Comparison of ENCODE assay signal across 13 mouse cellular contexts in genomic region chr19:4261038-4261698, GRCm38 (mm10). TPM values are rescaled to one million over a fixed set of nuclear protein-coding genes. Genes with fewer than 3 reads are reported as not detected.
A peak's percentile ranks its signal among the peaks of the same experiment; 100 is the strongest.
DNase-seq lines count a peak whose midpoint lies in the region; ATAC-seq and TF ChIP-seq lines count a peak whose summit lies in the region.
"Had no signal": no experiment of that assay in that cellular context is flagged by ENCODE, and none has a peak within 500 bp of the region (broad histone marks: within the 10 kb centered on the region; RNA-seq: fewer than 3 reads in every experiment).

No protein-coding gene starts in this region.

- TF ChIP-seq CTCF in heart, postnatal 0 days (IDR thresholded peaks at IDR 0.05; ENCODE audit: low read depth): peak; percentile 28; the same call in 1 of the 2 replicates

- H3K36me3 ChIP-seq in heart, postnatal 0 days (replicated peaks; ENCODE audit: control insufficient read depth, insufficient read depth, low read length): no peaks in the 10 kb centered on the region
- peaks cover 19% of the 10 kb centered on the region; the same call in 1 of the 2 replicates for H3K36me3 ChIP-seq in macrophage (ENCODE audit: inconsistent target)
- H3K36me3 ChIP-seq: G1E; heart, embryonic 12.5 days; lung, embryonic 15.5 days had no signal

- H3K79me2 ChIP-seq in macrophage (ENCODE audit: inconsistent target): no peaks in the 10 kb centered on the region

- DNase-seq in heart, postnatal 0 days (ENCODE audit: low spot score): no peak
- DNase-seq in heart, postnatal 14 days: no peak
- DNase-seq in urinary bladder, postnatal 36 days (ENCODE audit: low spot score in 2 of 2): peak; percentile 45 to 55
- DNase-seq in urinary bladder, postnatal 10 days (ENCODE audit: low spot score): no peak
- DNase-seq in thymus, postnatal 4 days: peak; percentile 75
- no peak for DNase-seq in layer of hippocampus, postnatal 10 days (ENCODE audit: low spot score in 2 of 2)
- no peak for DNase-seq in frontal cortex, postnatal 14 days (ENCODE audit: low spot score in 2 of 2)

- TF ChIP-seq EP300 in heart, postnatal 0 days (IDR thresholded peaks at IDR 0.05; ENCODE audit: low read depth): no peak

- H3K9me3 ChIP-seq in heart, postnatal 0 days (replicated peaks; ENCODE audit: control insufficient read depth, low read length): no peaks in the 10 kb centered on the region
- H3K9me3 ChIP-seq: G1E; heart, embryonic 12.5 days; lung, embryonic 15.5 days had no signal

- H3K4me1 ChIP-seq in heart, postnatal 0 days (ENCODE audit: control insufficient read depth, insufficient read depth): no peaks in the 10 kb centered on the region

- H3K27ac ChIP-seq in heart, postnatal 0 days (ENCODE audit: low read depth): no peak overlapping the region
- H3K27ac ChIP-seq in macrophage: peak overlapping the region; percentile 38
- H3K27ac ChIP-seq: lung, embryonic 15.5 days had no signal

- WGBS in heart, postnatal 0 days: 63% methylated on average over 8 of the region's 8 CpGs
- 70% methylated on average over 8 of the region's 8 CpGs for WGBS in macrophage (ENCODE audit: missing documents)

- intact Hi-C loops in heart, postnatal 14 days (cut with DNase I): no loop called here

- H3K27me3 ChIP-seq in heart, postnatal 0 days (ENCODE audit: control insufficient read depth, insufficient read depth, low read length): no peaks in the 10 kb centered on the region
- H3K27me3 ChIP-seq: lung, embryonic 15.5 days had no signal

- no peak overlapping the region for H3K4me3 ChIP-seq in heart, postnatal 0 days (ENCODE audit: low read depth, low read length)
- H3K4me3 ChIP-seq in macrophage (ENCODE audit: inconsistent target): no peak overlapping the region
- H3K4me3 ChIP-seq: heart, embryonic 12.5 days; lung, embryonic 15.5 days had no signal

- H3K4me2 ChIP-seq in heart, postnatal 0 days (ENCODE audit: low read depth, low read length): no peak overlapping the region
- H3K4me2 ChIP-seq: heart, embryonic 12.5 days; lung, embryonic 15.5 days had no signal

- no peak for ATAC-seq in heart, postnatal 0 days (ENCODE audit: insufficient read depth, low read depth)

- H3K9ac ChIP-seq in heart, postnatal 0 days (replicated peaks; ENCODE audit: low read depth, low read length): no peak overlapping the region
- H3K9ac ChIP-seq: heart, embryonic 12.5 days; lung, embryonic 15.5 days had no signal

RNA-seq across cellular contexts. Expression of gene Ssh3, which starts 7.8 kb away (rescaled TPM):
- 11.5 and 11.6 TPM in 2 replicates for total RNA-seq in heart, postnatal 0 days (2014; rRNA removed; ENCODE audit: low replicate concordance)
- 6.2 and 6.4 TPM in 2 replicates for polyA plus RNA-seq in heart, postnatal 0 days (2015; fragmentation: Nextera tagmentation; extraction: Ambion mirVana)
- total RNA-seq in heart, postnatal 14 days (2021): 1 to 10 TPM; 7.2 to 9.9 TPM
- 100 to 1,000 TPM; 162 to 687 (median 390) TPM for total RNA-seq in macrophage (2018; cell fraction: chromatin; rRNA removed)
- 10 to 100 TPM; 40.4 to 92.6 (median 62.0) TPM for total RNA-seq in macrophage (2018; cell fraction: cytosol; rRNA removed)
- total RNA-seq in macrophage (2018; cell fraction: nucleus; rRNA removed): 100 to 1,000 TPM; 117 to 367 (median 243) TPM
- polyA plus RNA-seq in macrophage (2018): 32.6 to 83.1 TPM (median 36.6 TPM) in 3 replicates
- total RNA-seq in layer of hippocampus, postnatal 10 days (2021): 10 to 100 TPM; 49.0 to 66.1 TPM

RNA-seq across cellular contexts. Expression of gene Ankrd13d, which starts 21.8 kb away (rescaled TPM):
- total RNA-seq in heart, postnatal 0 days (2014; rRNA removed; ENCODE audit: low replicate concordance): 2.1 and 2.3 TPM in 2 replicates
- polyA plus RNA-seq in heart, postnatal 0 days (2015; fragmentation: Nextera tagmentation; extraction: Ambion mirVana): 0.40 and 0.41 TPM in 2 replicates
- total RNA-seq in heart, postnatal 14 days (2021): 1 to 10 TPM; 1.0 to 1.4 TPM
- 10 to 100 TPM in 24 of 26 experiments, 1 to 10 TPM in 2; 4.3 to 65.5 (median 36.8) TPM for total RNA-seq in macrophage (2018; cell fraction: chromatin; rRNA removed)
- total RNA-seq in macrophage (2018; cell fraction: cytosol; rRNA removed): 10 to 100 TPM in 2 of 26 experiments, 1 to 10 TPM in 24; 3.6 to 10.8 (median 7.2) TPM
- 10 to 100 TPM in 20 of 26 experiments, 1 to 10 TPM in 6; 5.6 to 36.3 (median 20.3) TPM for total RNA-seq in macrophage (2018; cell fraction: nucleus; rRNA removed)
- 3.2 to 8.1 TPM (median 5.6 TPM) in 3 replicates for polyA plus RNA-seq in macrophage (2018)
- 10 to 100 TPM; 76.3 to 89.4 TPM for total RNA-seq in layer of hippocampus, postnatal 10 days (2021)

RNA-seq across cellular contexts. Expression of gene Pold4, which starts 29.5 kb away (rescaled TPM):
- total RNA-seq in heart, postnatal 0 days (2014; rRNA removed; ENCODE audit: low replicate concordance): 18.6 and 30.8 TPM in 2 replicates
- polyA plus RNA-seq in heart, postnatal 0 days (2015; fragmentation: Nextera tagmentation; extraction: Ambion mirVana): 23.0 and 27.9 TPM in 2 replicates
- total RNA-seq in heart, postnatal 14 days (2021): 10 to 100 TPM in 1 of 2 experiments, 1 to 10 TPM in 1; 9.5 to 10.8 TPM
- 10 to 100 TPM in 6 of 26 experiments, 1 to 10 TPM in 20; 2.3 to 16.2 (median 6.8) TPM for total RNA-seq in macrophage (2018; cell fraction: chromatin; rRNA removed)
- total RNA-seq in macrophage (2018; cell fraction: cytosol; rRNA removed): 10 to 100 TPM; 32.6 to 53.1 (median 46.7) TPM
- total RNA-seq in macrophage (2018; cell fraction: nucleus; rRNA removed): 10 to 100 TPM in 19 of 26 experiments, 1 to 10 TPM in 7; 4.9 to 32.7 (median 13.5) TPM
- 33.8 to 76.3 TPM (median 47.8 TPM) in 3 replicates for polyA plus RNA-seq in macrophage (2018)
- total RNA-seq in layer of hippocampus, postnatal 10 days (2021): 10 to 100 TPM; 14.4 to 15.8 TPM

RNA-seq across cellular contexts. Expression of gene Grk2, which starts 44.9 kb away (rescaled TPM):
- 50.4 and 50.6 TPM in 2 replicates for total RNA-seq in heart, postnatal 0 days (2014; rRNA removed; ENCODE audit: low replicate concordance)
- polyA plus RNA-seq in heart, postnatal 0 days (2015; fragmentation: Nextera tagmentation; extraction: Ambion mirVana): 6.9 and 7.8 TPM in 2 replicates
- total RNA-seq in heart, postnatal 14 days (2021): 10 to 100 TPM; 54.1 to 59.4 TPM
- 100 to 1,000 TPM in 22 of 26 experiments, 10 to 100 TPM in 4; 41.9 to 659 (median 281) TPM for total RNA-seq in macrophage (2018; cell fraction: chromatin; rRNA removed)
- 100 to 1,000 TPM; 101 to 237 (median 164) TPM for total RNA-seq in macrophage (2018; cell fraction: cytosol; rRNA removed)
- total RNA-seq in macrophage (2018; cell fraction: nucleus; rRNA removed): 100 to 1,000 TPM in 22 of 26 experiments, 10 to 100 TPM in 4; 56.2 to 342 (median 204) TPM
- 131 to 143 TPM (median 139 TPM) in 3 replicates for polyA plus RNA-seq in macrophage (2018)
- total RNA-seq in layer of hippocampus, postnatal 10 days (2021): 100 to 1,000 TPM; 141 to 147 TPM

RNA-seq across cellular contexts. Expression of gene AC109138.7, which starts 47.0 kb away (rescaled TPM):
- total RNA-seq in heart, postnatal 0 days (2014; rRNA removed; ENCODE audit: low replicate concordance): not detected in 2 replicates
- not detected in 2 replicates for polyA plus RNA-seq in heart, postnatal 0 days (2015; fragmentation: Nextera tagmentation; extraction: Ambion mirVana)
- total RNA-seq in heart, postnatal 14 days (2021): not detected
- total RNA-seq in macrophage (2018; cell fraction: chromatin; rRNA removed): not detected
- total RNA-seq in macrophage (2018; cell fraction: cytosol; rRNA removed): under 1 TPM in 1 of 26 experiments, not detected in 25; 0.74 TPM
- not detected for total RNA-seq in macrophage (2018; cell fraction: nucleus; rRNA removed)
- not detected in 3 replicates for polyA plus RNA-seq in macrophage (2018)
- not detected for total RNA-seq in layer of hippocampus, postnatal 10 days (2021)
- total RNA-seq: G1E; layer of hippocampus, adult 18-20 months had no signal
- polyA plus RNA-seq: heart, embryonic 12.5 days; lung, embryonic 15.5 days; neural tube, embryonic 14.5 days had no signal

Comparison
In these comparisons a context has a peak if more than half of its experiments do, and no peak if none do; other contexts are left out.
1. DNase-seq: peak in urinary bladder, postnatal 36 days (2 of 2) and thymus, postnatal 4 days (single experiment); none in heart, postnatal 0 days (single experiment), heart, postnatal 14 days (0 of 2), urinary bladder, postnatal 10 days (single experiment), layer of hippocampus, postnatal 10 days (0 of 2) and frontal cortex, postnatal 14 days (0 of 2).
2. RNA of gene Ankrd13d, which starts 21.8 kb away (total RNA-seq): 76.3 to 89.4 TPM in layer of hippocampus, postnatal 10 days; 2.1 to 2.3 TPM in heart, postnatal 0 days and 1.0 to 1.4 TPM in heart, postnatal 14 days; every median in the first group is over 10 times any median in the second.